Mouse (Mus musculus) G1E (cell line): ENCODE measurements around the gene Gm9573.

Experiments used
- CTCF ChIP-seq: IDR thresholded peaks from 2 replicates; pipeline ENCODE4 v1.5.1; 2012; ENCODE audit warnings: low read depth, low read length, inconsistent platforms, mixed read lengths
- POLR2AphosphoS5 ChIP-seq: IDR thresholded peaks from 2 replicates; pipeline ENCODE4 v1.6.1; 2012; ENCODE audit warnings: low read depth, low read length, inconsistent platforms; ENCODE audit not compliant: insufficient replicate concordance

DNA sequence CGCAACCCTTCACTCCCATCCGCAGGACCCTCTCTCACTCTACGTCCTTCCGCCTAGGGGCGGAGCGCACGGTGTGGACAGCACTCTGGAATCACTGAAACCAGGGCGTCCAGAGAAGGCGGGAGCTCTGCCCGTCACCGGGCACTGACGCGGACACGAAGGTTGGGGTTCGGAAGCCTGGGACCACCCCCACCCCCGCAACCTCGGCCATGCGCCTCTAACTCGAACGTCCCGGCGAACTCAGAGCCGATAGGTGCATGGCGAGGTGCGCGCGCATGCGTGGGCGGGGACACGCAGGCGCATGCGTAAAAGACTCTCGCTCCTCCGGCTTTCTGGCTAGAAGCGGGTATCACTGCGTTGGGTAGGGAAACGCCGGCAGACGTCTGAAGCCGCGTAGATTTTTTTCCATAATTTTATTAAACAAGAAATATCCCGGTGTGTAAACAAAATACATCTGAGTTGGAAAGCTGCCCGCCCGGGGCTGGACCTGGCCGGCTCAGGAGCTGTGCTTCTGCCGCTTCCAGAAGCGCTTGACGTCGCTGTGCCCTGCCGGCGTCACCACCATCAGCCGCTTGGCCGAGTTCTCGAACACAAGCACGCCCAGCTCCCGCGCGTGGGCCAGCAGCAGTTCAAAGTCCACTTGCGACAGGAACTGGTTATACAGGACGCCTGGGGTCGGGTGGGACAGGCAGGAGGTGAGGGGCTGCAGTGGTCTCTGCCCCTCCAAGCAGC lies 41.1 kb upstream of the Gm9573 start, which contains the start of gene Vars2:
- TF ChIP-seq POLR2AphosphoS5 (no peak), CTCF (no peak)
